ENCODE assay signal across 8 mouse cellular contexts in the genomic region with DNA sequence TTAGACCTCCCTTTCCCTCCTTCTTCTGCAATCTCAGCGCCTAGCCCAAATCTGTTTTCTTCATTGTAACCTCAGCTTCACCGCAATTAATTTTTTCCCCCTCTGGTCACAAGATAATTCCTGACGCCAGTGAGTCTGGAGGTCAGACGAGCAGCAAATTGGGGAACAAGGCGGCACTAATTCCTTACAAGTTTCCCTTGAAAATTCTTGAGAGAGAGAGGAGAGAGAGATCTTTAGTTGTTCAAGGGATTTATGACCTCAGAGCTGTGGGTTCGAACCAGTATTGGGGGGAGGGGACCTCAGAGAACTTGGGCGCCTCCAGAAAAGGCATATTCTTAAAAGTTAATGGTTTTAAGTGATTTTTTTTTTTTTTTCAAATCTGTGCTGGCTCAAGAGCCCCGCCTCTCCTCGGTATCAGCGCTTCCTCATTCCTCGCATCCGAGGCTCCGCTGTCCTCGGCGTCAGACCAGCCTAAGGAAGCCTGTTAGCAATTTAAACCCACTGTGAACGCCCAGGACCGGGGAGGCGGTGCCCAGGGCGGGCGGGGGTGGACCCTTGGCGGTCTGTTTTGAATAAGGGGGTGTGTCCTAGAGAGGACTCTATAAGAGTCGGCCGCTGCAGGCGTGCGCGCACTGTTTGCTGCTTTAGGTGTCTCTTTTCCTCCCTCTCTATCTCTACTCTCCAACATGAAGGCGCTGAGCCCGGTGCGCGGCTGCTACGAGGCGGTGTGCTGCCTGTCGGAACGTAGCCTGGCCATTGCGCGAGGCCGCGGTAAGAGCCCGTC. TPM values are rescaled to one million over a fixed set of nuclear protein-coding genes. Genes with fewer than 3 reads are reported as not detected.
A peak's percentile ranks its signal among the peaks of the same experiment; 100 is the strongest.
DNase-seq lines count a peak whose midpoint lies in the region; ATAC-seq and TF ChIP-seq lines count a peak whose summit lies in the region.

A gene (plus strand): TSS at position 305 of the 784 bp plus-strand sequence.

- H3K27me3 ChIP-seq in hindbrain, embryonic 13.5 days: peaks cover 21% of the 10 kb centered on the region; the same call in 1 of the 2 replicates

- H3K4me2 ChIP-seq in hindbrain, embryonic 13.5 days: peak within 1 kb of the TSS; percentile 89

- no peaks in the 10 kb centered on the region for H3K9me3 ChIP-seq in ES-E14 (ENCODE audit: control insufficient read depth, insufficient read depth, low read depth, low read length)
- no peaks in the 10 kb centered on the region for H3K9me3 ChIP-seq in hindbrain, embryonic 13.5 days

- H3K4me3 ChIP-seq in ES-E14 (ENCODE audit: insufficient read depth in 1 of 2, low read depth in 1 of 2, low read length in 2 of 2, poor library complexity in 1 of 2, severe bottlenecking in 1 of 2): peak within 1 kb of the TSS; percentile 73 to 75
- H3K4me3 ChIP-seq in hindbrain, embryonic 13.5 days: peak within 1 kb of the TSS; percentile 63

- peak; percentile 89 for DNase-seq in ES-E14 (ENCODE audit: low read depth, low spot score)
- peak; percentile 68 for DNase-seq in brain, adult 2 months (ENCODE audit: low read depth, low spot score)
- DNase-seq in frontal cortex, postnatal 25 days (ENCODE audit: low spot score in 2 of 2): peak; percentile 67 to 68
- DNase-seq in layer of hippocampus, postnatal 25 days (ENCODE audit: extremely low spot score in 1 of 2, low spot score in 1 of 2): peak; percentile 57 to 58
- peak; percentile 97 to 99 for DNase-seq in lung, postnatal 4 days
- peak; percentile 49 for DNase-seq in retina, postnatal 7 days (ENCODE audit: low read depth, low spot score)
- peak; percentile 95 to 98 for DNase-seq in urinary bladder, adult 18-20 months (ENCODE audit: low spot score in 2 of 2)

- no peak within 1 kb of the TSS for H3K27ac ChIP-seq in ES-E14 (ENCODE audit: insufficient read depth, low read depth, low read length, poor library complexity, severe bottlenecking)
- peak within 1 kb of the TSS; percentile 91 for H3K27ac ChIP-seq in hindbrain, embryonic 13.5 days

- no peaks in the 10 kb centered on the region; the same call in 1 of the 2 replicates for H3K36me3 ChIP-seq in ES-E14 (ENCODE audit: control insufficient read depth, insufficient read depth, low read length, poor library complexity, severe bottlenecking)
- no peaks in the 10 kb centered on the region for H3K36me3 ChIP-seq in hindbrain, embryonic 13.5 days

- in situ Hi-C loops in ES-E14 (cut with MboI; ENCODE audit: low sequenced_read_pairs in 2 of 2, unreplicated experiment in 2 of 2): no loop called here

- WGBS in hindbrain, embryonic 13.5 days: under 1% methylated on average over 39 of the region's 39 CpGs

- peaks cover 3 to 10% of the 10 kb centered on the region in 2 experiments; a peak in 3 of 4 replicates for H3K4me1 ChIP-seq in ES-E14 (ENCODE audit: control insufficient read depth in 2 of 2, insufficient read depth in 2 of 2, low read length in 2 of 2, poor library complexity in 1 of 2)
- H3K4me1 ChIP-seq in hindbrain, embryonic 13.5 days (replicated peaks): peaks cover 90% of the 10 kb centered on the region

- peak; percentile 82 for ATAC-seq in hindbrain, embryonic 13.5 days (ENCODE audit: low FRiP score)

- peak within 1 kb of the TSS; percentile 49 for H3K9ac ChIP-seq in ES-E14 (ENCODE audit: insufficient read depth, low read depth, low read length, poor library complexity, severe bottlenecking)
- peak within 1 kb of the TSS; percentile 87 for H3K9ac ChIP-seq in hindbrain, embryonic 13.5 days

TF ChIP-seq in ES-E14, 5 proteins besides CTCF, POLR2A, EP300 and RAD21:
- TF ChIP-seq ZC3H11A (IDR thresholded peaks at IDR 0.05; ENCODE audit: borderline replicate concordance, low read depth, low read length) (no peak), HCFC1 (IDR thresholded peaks at IDR 0.05; ENCODE audit: borderline replicate concordance, insufficient read depth, low read length) (no peak; the same call in 1 of the 2 replicates), ZNF384 (IDR thresholded peaks at IDR 0.05; ENCODE audit: low read depth, low read length) (peak; percentile 71), CHD2 (IDR thresholded peaks at IDR 0.05; ENCODE audit: low read depth, low read length) (no peak; the same call in 1 of the 2 replicates), MAFK (IDR thresholded peaks at IDR 0.05; ENCODE audit: insufficient read depth, low read depth, low read length) (no peak)

RNA-seq across cellular contexts. Expression of the gene that starts here (rescaled TPM):
- 78.8 and 126 TPM in 2 replicates for total RNA-seq in ES-E14 (2012; rRNA removed)
- polyA plus RNA-seq in hindbrain, embryonic 13.5 days (2015; fragmentation: Nextera tagmentation; extraction: Ambion mirVana): 234 and 269 TPM in 2 replicates
- 10 to 100 TPM; 51.7 to 62.5 TPM for total RNA-seq in layer of hippocampus, postnatal 25 days (2021)
